Mouse (Mus musculus) kidney, postnatal 14 days (tissue): ENCODE data around the gene Klhdc7b.
A peak's percentile ranks its signal among the peaks of the same experiment; 100 is the strongest.
"Not testable (repeated sequence)": the region's sequence is repeated elsewhere in the genome, so short reads cannot be mapped to it uniquely, and the experiment has no call there.

Experiments
- DNase-seq: peaks from one replicate; pipeline ENCODE4 v3.0.0; 2022; ENCODE audit warnings: mixed read lengths

The Klhdc7b gene

GRCm38 (mm10) chr15:89429352-89430221, 44.9 kb downstream of the Klhdc7b start, which contains the start of the genes C730034F03Rik, Gm44502 and Chkb:
TSS of gene C730034F03Rik (plus strand) at chr15:89429589.
TSS of gene Gm44502 (minus strand) at chr15:89429696.
TSS of gene Chkb (minus strand) at chr15:89429908.
- peak; percentile 94 for DNase-seq

GRCm38 (mm10) chr15:89430341-89430740, 45.6 kb downstream of the Klhdc7b start:
- DNase-seq: no peak

GRCm38 (mm10) chr15:89430771-89431170, 46.1 kb downstream of the Klhdc7b start:
- DNase-seq: not testable (repeated sequence)

- DNase-seq: no peak
Measured at GRCm38 (mm10) chr15:89431271-89431670, 46.6 kb downstream of the Klhdc7b start.

GRCm38 (mm10) chr15:89431806-89432205, 47.1 kb downstream of the Klhdc7b start:
- no peak for DNase-seq

GRCm38 (mm10) chr15:89432946-89433345, 48.2 kb downstream of the Klhdc7b start:
- DNase-seq: no peak

- no peak for DNase-seq
Measured at GRCm38 (mm10) chr15:89434136-89434535, 49.4 kb downstream of the Klhdc7b start.

GRCm38 (mm10) chr15:89435878-89436277, 51.2 kb downstream of the Klhdc7b start:
- DNase-seq: no peak
